Mouse (Mus musculus) ES-E14 (cell line): ENCODE data around the gene Srcin1.

Experiments
- HCFC1 ChIP-seq: IDR thresholded peaks from 2 replicates; pipeline ENCODE4 v1.6.1; 2012; ENCODE audit warnings: low read length, inconsistent platforms, borderline replicate concordance; ENCODE audit not compliant: insufficient read depth
- MAFK ChIP-seq: IDR thresholded peaks from 2 replicates; pipeline ENCODE4 v1.6.1; 2014; ENCODE audit warnings: mild to moderate bottlenecking, low read depth, low read length, inconsistent platforms; ENCODE audit not compliant: insufficient read depth

DNA sequence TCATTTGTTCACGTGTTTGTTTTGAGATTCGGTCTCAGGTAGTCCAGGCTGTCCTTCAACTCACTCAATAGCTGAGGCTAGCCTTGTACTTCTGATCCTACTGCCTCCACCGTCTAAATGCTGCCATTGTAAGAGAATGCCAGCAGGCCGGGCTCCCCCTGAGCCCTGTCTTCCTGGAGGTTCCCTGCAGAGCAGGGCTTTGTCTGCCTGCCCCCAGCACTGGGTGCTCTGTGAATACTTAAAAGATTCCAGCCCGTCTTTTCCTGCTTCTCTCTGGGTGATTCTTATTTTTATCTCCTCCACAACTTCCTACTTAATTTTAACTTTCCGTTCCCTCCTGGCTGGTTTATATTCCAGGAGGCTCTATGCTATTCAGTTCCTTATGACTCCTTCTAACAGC is 26.2 kb upstream of the Srcin1 start:
- TF ChIP-seq HCFC1 (no peak), MAFK (no peak)
